Comparison of ENCODE assay signal across 15 mouse cellular contexts in genomic region chr1:35951082-35951481, GRCm38 (mm10).
A peak's percentile ranks its signal among the peaks of the same experiment; 100 is the strongest.
DNase-seq lines count a peak whose midpoint lies in the region; ATAC-seq and TF ChIP-seq lines count a peak whose summit lies in the region.
"Had no signal": no experiment of that assay in that cellular context is flagged by ENCODE, and none has a peak within 500 bp of the region (broad histone marks: within the 10 kb centered on the region; RNA-seq: fewer than 3 reads in every experiment).

No protein-coding gene starts in this region.

- 53% methylated on average over 4 of the region's 4 CpGs for WGBS in hindbrain, postnatal 0 days
- 74% methylated on average over 4 of the region's 4 CpGs for WGBS in hindbrain, embryonic 13.5 days
- 75% methylated on average over 4 of the region's 4 CpGs for WGBS in hindbrain, embryonic 12.5 days

- TF ChIP-seq CTCF in hindbrain, postnatal 0 days (IDR thresholded peaks at IDR 0.05; ENCODE audit: low read depth): no peak

- no peaks in the 10 kb centered on the region for H3K4me1 ChIP-seq in hindbrain, postnatal 0 days (ENCODE audit: insufficient read depth, low read length)
- no peaks in the 10 kb centered on the region for H3K4me1 ChIP-seq in hindbrain, embryonic 13.5 days (replicated peaks)
- H3K4me1 ChIP-seq in hindbrain, embryonic 12.5 days: no peaks in the 10 kb centered on the region
- H3K4me1 ChIP-seq: limb, embryonic 12.5 days had no signal

- H3K9ac ChIP-seq in hindbrain, postnatal 0 days (replicated peaks; ENCODE audit: low read length): no peak overlapping the region
- H3K9ac ChIP-seq in hindbrain, embryonic 13.5 days: no peak overlapping the region
- H3K9ac ChIP-seq in hindbrain, embryonic 12.5 days: no peak overlapping the region
- H3K9ac ChIP-seq: limb, embryonic 12.5 days had no signal

- no peak for ATAC-seq in hindbrain, postnatal 0 days
- no peak for ATAC-seq in hindbrain, embryonic 13.5 days (ENCODE audit: low FRiP score)
- no peak for ATAC-seq in hindbrain, embryonic 12.5 days (ENCODE audit: low FRiP score)
- ATAC-seq: intestine, embryonic 16.5 days had no signal

- H3K27me3 ChIP-seq in hindbrain, postnatal 0 days (ENCODE audit: insufficient read depth, low read length): no peaks in the 10 kb centered on the region
- H3K27me3 ChIP-seq in hindbrain, embryonic 13.5 days: no peaks in the 10 kb centered on the region
- H3K27me3 ChIP-seq in hindbrain, embryonic 12.5 days: no peaks in the 10 kb centered on the region
- H3K27me3 ChIP-seq: limb, embryonic 12.5 days had no signal

- H3K36me3 ChIP-seq in hindbrain, postnatal 0 days (ENCODE audit: insufficient read depth, low read length): no peaks in the 10 kb centered on the region
- H3K36me3 ChIP-seq in hindbrain, embryonic 13.5 days: no peaks in the 10 kb centered on the region
- H3K36me3 ChIP-seq in hindbrain, embryonic 12.5 days: no peaks in the 10 kb centered on the region
- H3K36me3 ChIP-seq: limb, embryonic 12.5 days had no signal

- no peaks in the 10 kb centered on the region for H3K9me3 ChIP-seq in hindbrain, postnatal 0 days (ENCODE audit: low read length)
- no peaks in the 10 kb centered on the region for H3K9me3 ChIP-seq in hindbrain, embryonic 13.5 days
- no peaks in the 10 kb centered on the region for H3K9me3 ChIP-seq in hindbrain, embryonic 12.5 days (replicated peaks)
- H3K9me3 ChIP-seq: limb, embryonic 12.5 days had no signal

- no peak overlapping the region for H3K27ac ChIP-seq in hindbrain, postnatal 0 days
- no peak overlapping the region for H3K27ac ChIP-seq in hindbrain, embryonic 13.5 days
- H3K27ac ChIP-seq in hindbrain, embryonic 12.5 days: no peak overlapping the region
- H3K27ac ChIP-seq: heart, adult 2 months; limb, embryonic 12.5 days had no signal

- H3K4me3 ChIP-seq in hindbrain, postnatal 0 days (ENCODE audit: low read length): no peak overlapping the region
- no peak overlapping the region for H3K4me3 ChIP-seq in hindbrain, embryonic 13.5 days
- no peak overlapping the region for H3K4me3 ChIP-seq in hindbrain, embryonic 12.5 days
- H3K4me3 ChIP-seq: heart, adult 2 months; limb, embryonic 12.5 days; myocyte had no signal

- peak; percentile 20 for DNase-seq in hindbrain, postnatal 0 days (ENCODE audit: low spot score)
- DNase-seq in fibroblast of lung, adult 2 months (ENCODE audit: low read depth): peak; percentile 21
- peak; percentile 31 to 37 for DNase-seq in layer of hippocampus, postnatal 10 days (ENCODE audit: low spot score in 2 of 2)
- peak; percentile 49 for DNase-seq in right cerebral cortex, postnatal 25 days
- DNase-seq in gastrocnemius, postnatal 10 days: no peak
- DNase-seq: cerebellum, adult 8-10 months; kidney, postnatal 14 days; lung, adult 2 months; thymus, adult 18-20 months had no signal

- no peak overlapping the region for H3K4me2 ChIP-seq in hindbrain, postnatal 0 days (ENCODE audit: low read depth, low read length)
- no peak overlapping the region for H3K4me2 ChIP-seq in hindbrain, embryonic 13.5 days
- no peak overlapping the region for H3K4me2 ChIP-seq in hindbrain, embryonic 12.5 days (replicated peaks)
- H3K4me2 ChIP-seq: limb, embryonic 12.5 days had no signal
